Comparison of ENCODE assay signal across 9 mouse cellular contexts in the genomic region with DNA sequence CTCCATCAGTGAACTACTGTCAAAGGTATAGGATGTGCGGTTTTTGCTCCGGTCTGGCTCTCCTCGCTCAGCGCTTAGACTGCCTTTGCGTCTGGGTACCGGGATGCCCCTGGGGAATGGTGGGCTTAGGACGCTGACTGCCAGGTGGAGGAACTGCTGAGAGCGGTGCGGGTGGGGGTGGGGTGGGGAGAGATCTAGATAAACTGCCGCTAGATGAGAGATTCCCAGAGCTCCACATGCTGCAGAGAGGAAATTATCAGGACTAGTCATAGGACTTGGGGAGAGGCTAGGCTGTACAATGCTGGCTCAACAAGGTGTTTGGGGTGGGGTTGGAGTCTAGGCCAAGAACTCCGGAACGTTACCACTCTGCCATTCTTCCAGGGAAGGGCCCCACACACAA.
A peak's percentile ranks its signal among the peaks of the same experiment; 100 is the strongest.
DNase-seq lines count a peak whose midpoint lies in the region; ATAC-seq and TF ChIP-seq lines count a peak whose summit lies in the region.
"Had no signal": no experiment of that assay in that cellular context is flagged by ENCODE, and none has a peak within 500 bp of the region (broad histone marks: within the 10 kb centered on the region; RNA-seq: fewer than 3 reads in every experiment).

No protein-coding gene starts in this region.

- no peak for ATAC-seq in embryonic facial prominence, embryonic 13.5 days (ENCODE audit: insufficient number of reproducible peaks, insufficient read depth, low FRiP score, low TSS enrichment, low read depth)
- peak; percentile 53 for ATAC-seq in intestine, postnatal 0 days

- no peak overlapping the region for H3K27ac ChIP-seq in embryonic facial prominence, embryonic 13.5 days
- peak overlapping the region; percentile 57 for H3K27ac ChIP-seq in intestine, postnatal 0 days (ENCODE audit: low read depth, low read length)
- H3K27ac ChIP-seq in small intestine, adult 2 months (ENCODE audit: insufficient read depth, low read depth, low read length) = 0 out of 2 replicates have a peak overlapping the region, but pooled peaks have one; percentile 31

- peak overlapping the region; percentile 16 for H3K4me3 ChIP-seq in lung, adult 2 months (replicated peaks; ENCODE audit: extremely low read depth, low read depth, low read length)
- H3K4me3 ChIP-seq in embryonic facial prominence, embryonic 13.5 days = no peak overlapping the region
- H3K4me3 ChIP-seq in intestine, postnatal 0 days (ENCODE audit: low read depth, low read length) = no peak overlapping the region
- peak overlapping the region; percentile 29; the same call in 1 of the 2 replicates for H3K4me3 ChIP-seq in small intestine, adult 2 months (ENCODE audit: low read depth, low read length)

- no peak for DNase-seq in lung, adult 2 months
- no peak for DNase-seq in lung, adult 18-20 months
- no peak for DNase-seq in cerebellum, adult 18-20 months
- DNase-seq in urinary bladder, postnatal 10 days (ENCODE audit: low spot score) = no peak
- DNase-seq: kidney, postnatal 14 days; right cerebral cortex, postnatal 14 days had no signal

- no peak overlapping the region for H3K9ac ChIP-seq in embryonic facial prominence, embryonic 13.5 days
- no peak overlapping the region; the same call in 1 of the 2 replicates for H3K9ac ChIP-seq in intestine, postnatal 0 days (ENCODE audit: low read depth, low read length)

- H3K27me3 ChIP-seq in embryonic facial prominence, embryonic 13.5 days = 0 out of 2 replicates have a peak, but pooled peaks cover 4% of the 10 kb centered on the region
- no peaks in the 10 kb centered on the region for H3K27me3 ChIP-seq in intestine, postnatal 0 days (replicated peaks; ENCODE audit: control insufficient read depth, insufficient read depth, low read length)
- H3K27me3 ChIP-seq in small intestine, adult 2 months (ENCODE audit: control insufficient read depth, insufficient read depth, low read length) = no peaks in the 10 kb centered on the region

- peak overlapping the region; percentile 70 for H3K4me2 ChIP-seq in embryonic facial prominence, embryonic 13.5 days
- H3K4me2 ChIP-seq in intestine, postnatal 0 days (replicated peaks; ENCODE audit: low read depth) = peak overlapping the region; percentile 69

- no peak for TF ChIP-seq POLR2A in lung, adult 2 months (IDR thresholded peaks at IDR 0.05; ENCODE audit: borderline replicate concordance, extremely low read depth, low read depth, low read length)
- TF ChIP-seq POLR2A in small intestine, adult 2 months (IDR thresholded peaks at IDR 0.05; ENCODE audit: low read depth, low read length) = no peak

- WGBS in lung, adult 2 months = 43% methylated on average over 12 of the region's 12 CpGs
- WGBS in embryonic facial prominence, embryonic 13.5 days = 45% methylated on average over 12 of the region's 12 CpGs
- WGBS in intestine, postnatal 0 days = 24% methylated on average over 12 of the region's 12 CpGs
- 17% methylated on average over 12 of the region's 12 CpGs for WGBS in small intestine, adult 2 months

- no peaks in the 10 kb centered on the region for H3K36me3 ChIP-seq in embryonic facial prominence, embryonic 13.5 days
- no peaks in the 10 kb centered on the region for H3K36me3 ChIP-seq in intestine, postnatal 0 days (ENCODE audit: control insufficient read depth, insufficient read depth)
- no peaks in the 10 kb centered on the region for H3K36me3 ChIP-seq in small intestine, adult 2 months (ENCODE audit: control insufficient read depth, insufficient read depth, low read length)

- TF ChIP-seq CTCF in lung, adult 2 months (IDR thresholded peaks at IDR 0.05; ENCODE audit: insufficient read depth, low read length) = no peak
- TF ChIP-seq CTCF in intestine, postnatal 0 days (IDR thresholded peaks at IDR 0.05; ENCODE audit: low read depth) = no peak
- TF ChIP-seq CTCF in small intestine, adult 2 months (IDR thresholded peaks at IDR 0.05; ENCODE audit: extremely low read depth, insufficient read length, insufficient replicate concordance, low read depth, low read length) = no peak

- H3K4me1 ChIP-seq in lung, adult 2 months (ENCODE audit: control insufficient read depth, insufficient read depth, low read length) = no peaks in the 10 kb centered on the region; the same call in 1 of the 2 replicates
- peaks cover 19% of the 10 kb centered on the region for H3K4me1 ChIP-seq in embryonic facial prominence, embryonic 13.5 days
- peaks cover 14% of the 10 kb centered on the region for H3K4me1 ChIP-seq in intestine, postnatal 0 days (replicated peaks; ENCODE audit: control insufficient read depth, insufficient read depth, low read length)
- peaks cover 13% of the 10 kb centered on the region for H3K4me1 ChIP-seq in small intestine, adult 2 months (ENCODE audit: control insufficient read depth, insufficient read depth, insufficient read length, low read length)

- H3K9me3 ChIP-seq in embryonic facial prominence, embryonic 13.5 days = no peaks in the 10 kb centered on the region
- H3K9me3 ChIP-seq in intestine, postnatal 0 days (ENCODE audit: control insufficient read depth) = no peaks in the 10 kb centered on the region

Comparison
In these comparisons a context has a peak if more than half of its experiments do, and no peak if none do; other contexts are left out.
1. H3K4me3 ChIP-seq: peak in lung, adult 2 months (single experiment) and small intestine, adult 2 months (single experiment); none in embryonic facial prominence, embryonic 13.5 days (single experiment) and intestine, postnatal 0 days (single experiment).